Mouse (Mus musculus) embryo, embryonic 9.5 days (tissue): Measurements from ENCODE around the gene Papln.

Experiments
- DNase-seq: peaks from one replicate; pipeline ENCODE4 v3.0.0-alpha.2; 2017; ENCODE audit errors: extremely low spot score

Papln gene

DNA sequence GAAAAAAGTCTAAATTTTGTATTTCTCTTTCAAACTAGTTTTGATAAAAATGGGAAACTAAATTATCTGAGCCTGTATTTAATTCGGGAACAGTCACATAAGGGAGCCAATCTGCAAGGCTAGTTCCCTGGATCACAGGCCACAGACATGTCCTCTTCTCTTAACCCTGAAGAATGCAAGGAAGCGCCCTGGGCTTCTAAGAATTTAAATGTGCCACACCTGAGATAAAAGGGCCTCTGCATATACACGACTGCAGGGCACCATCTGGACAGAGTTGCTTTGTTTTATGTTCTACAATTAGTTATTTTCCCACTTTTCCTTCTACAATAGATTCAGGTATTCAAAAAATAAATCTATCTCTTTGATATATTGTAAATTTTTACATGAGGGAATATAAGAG, 67.0 kb downstream of the Papln start:
- DNase-seq: no peak

- no peak for DNase-seq
Observed at GRCm38 (mm10) chr12:83833979-83834378, 70.5 kb downstream of the Papln start.

DNA sequence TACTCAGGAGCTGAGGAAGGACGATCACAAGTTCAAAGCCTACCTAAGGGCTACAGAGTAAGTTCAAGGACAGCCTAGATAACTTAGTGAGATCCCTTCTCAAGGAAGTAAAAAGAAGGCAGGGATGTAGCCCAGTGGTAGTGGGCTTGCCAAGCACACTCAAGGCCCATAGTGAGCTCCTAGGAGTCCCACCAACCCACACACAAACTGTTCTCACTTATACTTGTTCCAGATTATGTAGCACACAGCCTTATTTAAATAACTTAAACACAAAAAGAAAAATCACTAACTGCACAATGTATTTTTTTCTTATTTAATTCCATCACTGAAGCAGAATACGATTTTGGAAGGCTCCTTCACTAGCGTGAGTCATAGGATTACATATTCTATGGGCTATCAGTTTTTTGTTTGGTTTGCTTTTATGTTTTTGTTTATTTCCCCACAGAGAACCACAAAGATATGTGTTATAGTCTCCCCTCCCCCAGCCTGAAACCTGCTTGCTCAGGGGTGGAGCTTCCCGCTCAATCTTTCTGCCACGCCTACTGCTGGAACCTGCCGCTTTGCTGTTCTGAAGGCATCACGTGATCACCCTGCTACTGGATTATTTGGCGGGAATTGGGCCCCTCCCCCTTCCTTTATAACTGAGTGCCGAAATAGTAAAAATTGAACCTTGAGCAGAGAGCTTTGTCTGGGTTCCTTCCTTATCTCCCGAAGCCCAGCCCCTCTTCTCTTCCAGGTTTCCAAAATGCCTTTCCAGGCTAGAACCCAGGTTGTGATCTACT, 78.2 kb downstream of the Papln start:
- no peak for DNase-seq
